Mouse (Mus musculus): ENCODE measurements around the gene Ifit2.

GRCm38 (mm10) chr19:34500763-34501162 is 49.7 kb upstream of the Ifit2 start:
- TF ChIP-seq MAFK (IDR thresholded peaks at IDR 0.05; ENCODE audit: borderline replicate concordance, low read depth, low read length) = no peak
- TF ChIP-seq CTCF (IDR thresholded peaks at IDR 0.05 in 2 of 3, conservative IDR thresholded peaks at IDR 0.05 in 1 of 3; ENCODE audit: control insufficient read depth in 1 of 3, insufficient read depth in 1 of 3, low read depth in 2 of 3, low read length in 3 of 3, poor library complexity in 1 of 3, severe bottlenecking in 1 of 3) = peak; percentile 45 to 70 (median 53)
- TF ChIP-seq USF2 (IDR thresholded peaks at IDR 0.05; ENCODE audit: borderline replicate concordance in 1 of 2, insufficient read depth in 1 of 2, low read depth in 1 of 2, low read length in 2 of 2) = no peak
- TF ChIP-seq EP300 (IDR thresholded peaks at IDR 0.05; ENCODE audit: low read depth in 1 of 2, low read length in 2 of 2) = no peak
- TF ChIP-seq RAD21 (IDR thresholded peaks at IDR 0.05; ENCODE audit: low read depth, low read length) = peak; percentile 42
- no peak for TF ChIP-seq TAL1 (IDR thresholded peaks at IDR 0.05; ENCODE audit: low read length)
- no peak for TF ChIP-seq MXI1 (IDR thresholded peaks at IDR 0.05; ENCODE audit: low read depth, low read length)
- TF ChIP-seq HCFC1 (IDR thresholded peaks at IDR 0.05; ENCODE audit: low read depth, low read length) = no peak
- TF ChIP-seq MYC (IDR thresholded peaks at IDR 0.05; ENCODE audit: low read depth, low read length) = no peak
- no peak for TF ChIP-seq RCOR1 (IDR thresholded peaks at IDR 0.05; ENCODE audit: low read depth, low read length)
- no peak for TF ChIP-seq ZNF384 (IDR thresholded peaks at IDR 0.05; ENCODE audit: low read depth, low read length)
- no peak for TF ChIP-seq TBP (IDR thresholded peaks at IDR 0.05; ENCODE audit: low read depth, low read length)
- no peak for TF ChIP-seq ETS1 (IDR thresholded peaks at IDR 0.05; ENCODE audit: low read depth, low read length)
- TF ChIP-seq POLR2A (IDR thresholded peaks at IDR 0.05; ENCODE audit: control insufficient read depth in 1 of 2, insufficient read depth in 1 of 2, low read depth in 1 of 2, low read length in 2 of 2, poor library complexity in 1 of 2) = no peak

Data from MEL (cell line).